Mouse (Mus musculus): ENCODE results near the gene Vmn2r95.

Vmn2r95 gene

GRCm38 (mm10) chr17:18423778-18424177, at the start of gene Vmn2r95:
Gene Vmn2r95 (plus strand): TSS chr17:18424078.
- DNase-seq (ENCODE audit: low read depth, low spot score), result no peak

GRCm38 (mm10) chr17:18455619-18456140, 31.8 kb downstream of the Vmn2r95 start:
- no peak for DNase-seq (ENCODE audit: low read depth, low spot score)

- DNase-seq (ENCODE audit: low read depth, low spot score), result peak; percentile 47
Observed at GRCm38 (mm10) chr17:18458126-18458634, 34.3 kb downstream of the Vmn2r95 start.

GRCm38 (mm10) chr17:18462695-18463094, 38.8 kb downstream of the Vmn2r95 start:
- DNase-seq (ENCODE audit: low read depth, low spot score), result peak; percentile 12

- DNase-seq (ENCODE audit: low read depth, low spot score), result no peak
Observed at GRCm38 (mm10) chr17:18479885-18480284, 56.0 kb downstream of the Vmn2r95 start.

Data from CD4-positive, CD25-positive, alpha-beta regulatory T cell, adult 2 months (primary cell).